Mouse (Mus musculus): ENCODE results near the gene Armc12. TPM values are rescaled to one million over a fixed set of nuclear protein-coding genes. Genes with fewer than 3 reads are reported as not detected.

The Armc12 gene
- polyA plus RNA-seq, 1 experiment, result not detected

DNA sequence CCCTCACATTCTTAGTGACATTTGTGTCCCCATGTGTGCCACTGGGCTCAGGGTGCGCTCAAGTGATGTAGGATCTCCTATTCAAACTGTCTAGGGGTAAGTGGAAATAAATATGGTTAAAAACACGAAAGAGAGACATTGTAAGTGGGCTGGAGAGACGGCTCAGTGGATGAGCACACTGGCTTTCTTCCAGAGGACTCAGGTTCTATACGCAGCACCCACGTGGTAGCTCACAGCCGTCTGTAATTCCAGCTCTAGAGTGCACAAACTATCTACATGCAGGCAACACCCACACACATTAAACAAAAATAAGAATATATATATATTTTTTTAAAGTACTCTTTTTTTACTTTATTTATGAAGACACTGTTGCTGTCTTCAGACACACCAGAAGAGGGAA lies 42.3 kb downstream of the Armc12 start:
- TF ChIP-seq POLR2A (IDR thresholded peaks at IDR 0.05; ENCODE audit: borderline replicate concordance, low read depth, low read length), result no peak
- no peak for TF ChIP-seq CTCF (IDR thresholded peaks at IDR 0.05; ENCODE audit: low read depth, low read length)
- Histone ChIP-seq H3K4me3 (ENCODE audit: insufficient read depth, low read length) (no peak overlapping the region), H3K27ac (ENCODE audit: insufficient read depth, low read depth, low read length) (no peak overlapping the region), H3K4me1 (ENCODE audit: control insufficient read depth, insufficient read depth, low read length) (no peaks in the 10 kb centered on the region)

DNA sequence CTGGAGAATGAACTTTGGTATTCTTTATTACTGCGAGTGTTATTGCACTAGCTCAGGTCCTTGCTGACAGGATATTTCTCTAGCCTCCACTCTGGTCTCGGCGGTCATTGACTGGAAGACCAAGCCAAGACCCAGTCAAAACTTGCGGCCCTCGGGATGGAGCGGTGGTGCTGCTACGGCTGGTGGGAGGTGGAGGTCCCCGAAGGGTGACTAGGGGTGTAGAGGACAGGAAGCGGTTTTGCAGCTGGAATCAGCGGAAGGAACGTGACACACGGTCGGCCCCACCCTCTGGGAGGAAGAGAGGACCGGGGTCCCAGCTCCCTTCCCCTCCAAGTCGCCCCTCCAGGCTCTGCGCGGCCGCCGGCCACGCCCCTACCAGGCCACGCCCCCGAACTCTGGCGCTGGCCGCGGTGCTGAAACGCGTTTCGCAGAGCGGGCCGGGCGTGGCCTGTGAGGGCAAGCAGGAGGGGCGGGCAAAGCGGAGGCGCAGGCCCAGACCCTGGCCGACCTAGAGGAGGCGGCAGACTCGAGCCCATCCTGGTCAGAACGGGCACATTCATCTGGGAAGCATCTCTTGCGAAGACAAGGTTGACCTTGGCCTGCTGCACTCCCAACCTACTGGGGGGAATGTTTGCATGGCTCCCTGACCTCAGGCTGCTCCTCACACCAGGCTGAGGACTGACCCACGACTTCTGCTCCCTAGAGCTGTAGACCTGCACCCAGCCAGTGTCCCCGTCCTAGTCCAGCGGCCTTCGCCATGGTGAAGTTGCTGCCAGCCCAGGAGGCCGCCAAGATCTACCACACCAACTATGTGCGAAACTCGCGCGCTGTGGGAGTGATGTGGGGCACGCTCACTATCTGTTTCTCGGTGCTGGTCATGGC lies 44.9 kb downstream of the Armc12 start, which contains the start of gene Lhfpl5:
TSS of gene Lhfpl5 (plus strand) at position 398 of the 882 bp plus-strand sequence.
- TF ChIP-seq CTCF (IDR thresholded peaks at IDR 0.05; ENCODE audit: low read depth, low read length) (no peak), POLR2A (IDR thresholded peaks at IDR 0.05; ENCODE audit: borderline replicate concordance, low read depth, low read length) (no peak)
- H3K27ac ChIP-seq (ENCODE audit: insufficient read depth, low read depth, low read length), result no peak within 1 kb of the TSS
- no peak within 1 kb of the TSS for H3K4me3 ChIP-seq (ENCODE audit: insufficient read depth, low read length)
- H3K4me1 ChIP-seq (ENCODE audit: control insufficient read depth, insufficient read depth, low read length), result no peaks in the 10 kb centered on the region

GRCm38 (mm10) chr17:28580396-28580795 lies 49.8 kb downstream of the Armc12 start:
- no peak overlapping the region for H3K4me3 ChIP-seq (ENCODE audit: insufficient read depth, low read length)
- TF ChIP-seq CTCF (IDR thresholded peaks at IDR 0.05; ENCODE audit: low read depth, low read length), result no peak
- TF ChIP-seq POLR2A (IDR thresholded peaks at IDR 0.05; ENCODE audit: borderline replicate concordance, low read depth, low read length), result no peak
- no peaks in the 10 kb centered on the region for H3K4me1 ChIP-seq (ENCODE audit: control insufficient read depth, insufficient read depth, low read length)
- H3K27ac ChIP-seq (ENCODE audit: insufficient read depth, low read depth, low read length), result no peak overlapping the region

- TF ChIP-seq CTCF (IDR thresholded peaks at IDR 0.05; ENCODE audit: low read depth, low read length), result no peak
- TF ChIP-seq POLR2A (IDR thresholded peaks at IDR 0.05; ENCODE audit: borderline replicate concordance, low read depth, low read length), result no peak
- Histone ChIP-seq H3K27ac (ENCODE audit: insufficient read depth, low read depth, low read length) (no peak overlapping the region), H3K4me3 (ENCODE audit: insufficient read depth, low read length) (no peak overlapping the region), H3K4me1 (ENCODE audit: control insufficient read depth, insufficient read depth, low read length) (no peaks in the 10 kb centered on the region)
Observed at GRCm38 (mm10) chr17:28581056-28581455, 50.5 kb downstream of the Armc12 start.

- H3K4me1 ChIP-seq (ENCODE audit: control insufficient read depth, insufficient read depth, low read length), result peaks cover 10% of the 10 kb centered on the region
- no peak overlapping the region for H3K4me3 ChIP-seq (ENCODE audit: insufficient read depth, low read length)
- TF ChIP-seq CTCF (IDR thresholded peaks at IDR 0.05; ENCODE audit: low read depth, low read length) (no peak), POLR2A (IDR thresholded peaks at IDR 0.05; ENCODE audit: borderline replicate concordance, low read depth, low read length) (no peak)
- no peak overlapping the region for H3K27ac ChIP-seq (ENCODE audit: insufficient read depth, low read depth, low read length)
Observed at GRCm38 (mm10) chr17:28586509-28586908, 55.9 kb downstream of the Armc12 start.

DNA sequence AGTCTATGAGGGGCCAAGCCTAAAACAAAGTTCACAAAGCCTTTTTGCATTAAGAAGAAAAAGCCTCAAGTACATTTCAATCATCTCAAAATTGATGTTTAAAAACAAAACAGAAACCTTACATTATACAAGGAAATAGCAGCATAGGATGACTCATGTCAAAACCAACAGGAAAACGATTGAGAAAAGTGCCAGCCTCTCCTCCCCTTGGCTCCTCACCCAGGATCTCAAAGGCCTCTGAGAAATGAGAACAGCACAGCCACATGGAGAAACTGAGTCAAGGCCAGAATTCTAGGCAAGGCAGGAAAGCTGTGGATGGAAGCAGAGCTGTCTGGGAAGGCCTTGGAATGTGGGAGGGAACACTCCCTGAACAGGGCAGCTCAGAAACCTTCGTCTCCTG lies 58.0 kb downstream of the Armc12 start:
- Histone ChIP-seq H3K4me3 (ENCODE audit: insufficient read depth, low read length) (no peak overlapping the region), H3K27ac (ENCODE audit: insufficient read depth, low read depth, low read length) (no peak overlapping the region)

More for the DNA sequence above, 58.0 kb downstream of the Armc12 start:
- TF ChIP-seq POLR2A (IDR thresholded peaks at IDR 0.05; ENCODE audit: borderline replicate concordance, low read depth, low read length) (no peak), CTCF (IDR thresholded peaks at IDR 0.05; ENCODE audit: low read depth, low read length) (no peak)
- H3K4me1 ChIP-seq (ENCODE audit: control insufficient read depth, insufficient read depth, low read length), result peaks cover 10% of the 10 kb centered on the region

Other genes starting within 250 kb of the Armc12 start
- 24.2 and 32.1 TPM in 2 replicates for gene Fance, start 217.3 kb upstream of the Armc12 start, polyA plus RNA-seq (2012; ENCODE audit: insufficient read depth, insufficient read length, missing spikeins)
- gene Rpl10a, start 202.3 kb upstream of the Armc12 start, polyA plus RNA-seq (2012; ENCODE audit: insufficient read depth, insufficient read length, missing spikeins), result 568 and 618 TPM in 2 replicates
- not detected in 2 replicates for gene Tead3, start 180.0 kb upstream of the Armc12 start, polyA plus RNA-seq (2012; ENCODE audit: insufficient read depth, insufficient read length, missing spikeins)
- not detected in 2 replicates for gene Tulp1, start 165.6 kb upstream of the Armc12 start, polyA plus RNA-seq (2012; ENCODE audit: insufficient read depth, insufficient read length, missing spikeins)
- 4.4 and 4.7 TPM in 2 replicates for gene Fkbp5, start 13.3 kb upstream of the Armc12 start, polyA plus RNA-seq (2012; ENCODE audit: insufficient read depth, insufficient read length, missing spikeins)
- gene Clpsl2, start 18.6 kb downstream of the Armc12 start, polyA plus RNA-seq (2012; ENCODE audit: insufficient read depth, insufficient read length, missing spikeins), result not detected in 2 replicates
- gene Clps, start 30.0 kb downstream of the Armc12 start, polyA plus RNA-seq (2012; ENCODE audit: insufficient read depth, insufficient read length, missing spikeins), result not detected in 2 replicates
- gene Lhfpl5, start 44.8 kb downstream of the Armc12 start, polyA plus RNA-seq (2012; ENCODE audit: insufficient read depth, insufficient read length, missing spikeins), result not detected in 2 replicates
- 61.7 and 74.6 TPM in 2 replicates for gene Srpk1, start 91.9 kb downstream of the Armc12 start, polyA plus RNA-seq (2012; ENCODE audit: insufficient read depth, insufficient read length, missing spikeins)
- gene Slc26a8, start 159.4 kb downstream of the Armc12 start, polyA plus RNA-seq (2012; ENCODE audit: insufficient read depth, insufficient read length, missing spikeins), result 0.95 TPM in 1 of 2 replicates, not detected in the other
- gene Mapk14, start 160.5 kb downstream of the Armc12 start, polyA plus RNA-seq (2012; ENCODE audit: insufficient read depth, insufficient read length, missing spikeins), result 192 and 195 TPM in 2 replicates
- 4.0 and 11.4 TPM in 2 replicates for gene AC170998.1, start 195.3 kb downstream of the Armc12 start, polyA plus RNA-seq (2012; ENCODE audit: insufficient read depth, insufficient read length, missing spikeins)
- gene Mapk13, start 238.5 kb downstream of the Armc12 start, polyA plus RNA-seq (2012; ENCODE audit: insufficient read depth, insufficient read length, missing spikeins), result 0.27 TPM in 1 of 2 replicates, not detected in the other

Measured in bone marrow macrophage, adult 2 months (primary cell).